Mouse (Mus musculus): ENCODE results near the gene Ppp1r14c. TPM values are rescaled to one million over a fixed set of nuclear protein-coding genes. Genes with fewer than 3 reads are reported as not detected.
"Not testable (repeated sequence)": the region's sequence is repeated elsewhere in the genome, so short reads cannot be mapped to it uniquely, and the experiment has no call there.

Gene Ppp1r14c
- polyA plus RNA-seq, 1 experiment from 2014 or later, result 77.3 TPM

DNA sequence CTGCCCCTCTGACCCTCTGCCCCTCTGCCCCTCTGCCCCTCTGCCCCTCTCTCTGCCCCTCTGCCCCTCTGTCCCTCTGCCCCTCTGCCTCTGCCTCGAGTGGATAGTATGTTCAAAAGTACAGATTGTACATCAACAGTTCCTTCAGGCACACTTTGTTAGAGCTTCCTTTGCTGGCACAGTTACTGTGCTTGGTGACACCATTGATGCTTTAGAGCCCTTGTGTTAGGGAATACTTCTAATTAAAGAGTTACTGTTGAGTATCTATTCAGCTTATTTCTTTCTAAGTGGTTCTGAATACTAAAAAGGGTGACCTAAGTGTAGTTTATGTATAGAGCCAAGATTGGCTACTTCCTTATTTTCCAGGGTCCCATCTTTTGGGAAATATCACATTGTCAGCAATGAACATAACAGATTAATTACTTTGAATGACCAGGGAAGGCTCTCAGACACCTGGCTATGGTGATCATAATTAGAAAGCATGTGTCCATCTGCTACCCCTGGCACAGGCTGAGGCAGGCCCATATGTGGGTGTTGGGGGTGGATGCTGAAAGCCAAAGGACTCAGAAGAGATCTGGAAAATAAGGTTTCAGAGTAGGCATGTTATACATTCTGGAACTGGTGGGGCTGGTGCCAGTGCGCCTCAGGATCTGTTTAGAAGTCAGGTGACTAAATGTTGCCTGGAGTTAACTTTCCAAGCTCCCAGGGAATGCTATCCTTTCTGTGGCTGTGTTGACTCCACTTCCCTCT is 75.0 kb downstream of the Ppp1r14c start:
- Histone ChIP-seq H3K27ac (replicated peaks) (no peak overlapping the region), H3K27me3 (no peaks in the 10 kb centered on the region), H3K9me3 (no peaks in the 10 kb centered on the region), H3K4me1 (replicated peaks) (no peaks in the 10 kb centered on the region), H3K9ac (no peak overlapping the region), H3K4me3 (no peak overlapping the region), H3K4me2 (no peak overlapping the region), H3K36me3 (peaks cover 3% of the 10 kb centered on the region; the same call in 1 of the 2 replicates)
- 52% methylated on average over 2 of the region's 2 CpGs for WGBS
- peak; percentile 76; the same call in 1 of the 2 replicates for ATAC-seq (ENCODE audit: low FRiP score, low read depth)

DNA sequence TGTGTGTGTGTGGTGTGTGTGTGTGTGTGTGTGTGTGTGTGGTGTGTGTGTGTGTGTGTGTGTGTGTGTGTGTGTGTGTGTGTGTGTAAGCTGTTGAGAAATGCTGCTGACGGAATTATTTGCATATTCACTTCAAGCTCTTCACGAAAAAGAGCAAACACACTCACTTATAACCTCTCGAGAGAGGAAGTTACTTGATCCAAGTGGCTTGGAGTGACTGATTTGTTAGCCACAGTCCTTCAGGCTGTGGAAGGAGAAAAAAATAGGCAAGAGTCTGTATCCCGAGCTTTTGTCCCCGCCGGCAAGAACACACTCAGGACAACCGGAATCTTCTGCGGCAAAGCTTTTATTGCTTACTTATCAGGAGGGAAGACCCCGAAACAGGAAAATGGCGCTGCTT is 80.9 kb downstream of the Ppp1r14c start:
- whole genome bisulfite sequencing, result 95% methylated on average over 10 of the region's 10 CpGs
- not testable (repeated sequence) for H3K9ac ChIP-seq; ATAC-seq (ENCODE audit: low FRiP score, low read depth); H3K4me2 ChIP-seq; H3K9me3 ChIP-seq; H3K4me3 ChIP-seq; H3K27ac ChIP-seq (replicated peaks); H3K36me3 ChIP-seq; H3K4me1 ChIP-seq (replicated peaks); H3K27me3 ChIP-seq

DNA sequence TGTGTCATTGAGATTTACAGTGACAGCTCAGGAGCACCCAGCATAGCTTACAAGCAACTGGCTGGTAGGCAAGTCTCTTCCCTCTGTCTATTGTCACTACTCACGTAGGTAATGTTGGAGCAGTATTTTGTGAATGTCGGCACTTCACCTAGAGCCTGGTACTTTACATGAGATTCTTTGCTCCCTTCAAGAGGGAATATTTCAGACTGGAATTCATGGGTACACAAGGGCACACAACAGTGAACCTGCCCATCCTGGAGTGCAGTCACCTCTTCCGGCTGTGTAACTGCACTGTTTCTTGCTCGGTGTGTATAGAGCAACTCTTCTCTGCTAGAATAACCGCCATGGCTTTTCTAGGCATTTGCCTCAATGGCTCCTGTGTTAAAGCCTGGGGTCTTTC is 82.8 kb downstream of the Ppp1r14c start:
- H3K36me3 ChIP-seq, result no peaks in the 10 kb centered on the region
- no peak for ATAC-seq (ENCODE audit: low FRiP score, low read depth)
- H3K4me2 ChIP-seq, result no peak overlapping the region
- no peak overlapping the region for H3K9ac ChIP-seq
- 93% methylated on average over 5 of the region's 5 CpGs for WGBS
- no peaks in the 10 kb centered on the region; the same call in 1 of the 2 replicates for H3K4me1 ChIP-seq (replicated peaks)
- no peaks in the 10 kb centered on the region for H3K9me3 ChIP-seq
- H3K27ac ChIP-seq (replicated peaks), result no peak overlapping the region
- H3K27me3 ChIP-seq, result no peaks in the 10 kb centered on the region
- no peak overlapping the region for H3K4me3 ChIP-seq

DNA sequence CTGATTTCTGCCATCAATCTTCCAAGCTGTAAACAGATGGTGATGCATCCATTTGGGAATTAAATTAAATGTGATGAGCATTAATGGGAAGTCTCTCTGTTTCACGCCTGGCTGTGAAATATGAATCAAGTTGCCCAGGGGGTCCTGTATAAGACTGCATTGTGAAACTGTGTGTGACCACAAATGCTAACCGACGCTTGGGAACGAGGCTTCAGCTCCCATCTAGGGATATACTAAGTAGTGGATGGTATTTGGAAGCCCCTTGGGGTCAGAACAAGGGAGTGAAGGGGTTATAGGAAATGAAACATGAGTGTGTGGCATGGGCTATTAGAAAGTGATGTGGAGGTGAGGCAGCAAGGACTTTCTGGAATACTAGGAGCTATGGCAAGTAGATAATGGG is 86.1 kb downstream of the Ppp1r14c start:
- Histone ChIP-seq H3K36me3 (no peaks in the 10 kb centered on the region), H3K9ac (no peak overlapping the region), H3K9me3 (no peaks in the 10 kb centered on the region), H3K4me1 (replicated peaks) (no peaks in the 10 kb centered on the region; the same call in 1 of the 2 replicates), H3K27me3 (no peaks in the 10 kb centered on the region), H3K4me3 (no peak overlapping the region), H3K4me2 (no peak overlapping the region), H3K27ac (replicated peaks) (no peak overlapping the region)
- WGBS, result 46% methylated on average over 4 of the region's 4 CpGs
- peak; percentile 31; the same call in 1 of the 2 replicates for ATAC-seq (ENCODE audit: low FRiP score, low read depth)

DNA sequence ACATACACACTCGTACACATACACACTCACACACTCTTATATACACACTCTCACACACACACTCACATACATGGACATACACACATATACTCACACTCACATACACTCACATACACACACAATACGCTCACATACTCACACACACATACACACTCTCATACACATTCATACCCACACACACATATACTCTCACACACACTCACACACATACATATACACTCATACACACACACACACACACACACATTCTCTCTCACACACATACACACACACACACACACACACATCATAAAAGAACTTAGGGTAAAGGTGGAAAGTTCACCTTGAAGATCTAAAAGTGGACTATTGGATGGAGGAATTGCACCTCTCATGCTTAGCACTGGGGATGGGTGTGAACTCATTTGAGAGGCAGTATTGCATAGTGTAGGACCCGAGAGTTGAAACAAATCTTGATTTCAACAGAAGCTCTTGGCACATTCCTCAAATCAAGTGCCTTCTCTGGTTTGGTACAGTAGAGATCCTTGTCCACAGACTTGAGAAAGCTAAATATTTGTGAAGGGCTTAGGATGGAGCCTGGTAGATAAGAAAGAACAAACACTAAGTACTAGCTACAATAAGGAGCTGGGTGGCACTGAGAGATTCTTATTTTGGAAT is 87.1 kb downstream of the Ppp1r14c start:
- Histone ChIP-seq H3K4me1 (replicated peaks) (no peaks in the 10 kb centered on the region; the same call in 1 of the 2 replicates), H3K27me3 (no peaks in the 10 kb centered on the region), H3K9me3 (no peaks in the 10 kb centered on the region), H3K9ac (no peak overlapping the region), H3K4me2 (no peak overlapping the region), H3K4me3 (no peak overlapping the region), H3K27ac (replicated peaks) (no peak overlapping the region), H3K36me3 (no peaks in the 10 kb centered on the region)
- 0 out of 2 replicates have a peak, but pooled peaks have one; percentile 31 for ATAC-seq (ENCODE audit: low FRiP score, low read depth)
- WGBS, result 84% methylated on average over 3 of the region's 3 CpGs

DNA sequence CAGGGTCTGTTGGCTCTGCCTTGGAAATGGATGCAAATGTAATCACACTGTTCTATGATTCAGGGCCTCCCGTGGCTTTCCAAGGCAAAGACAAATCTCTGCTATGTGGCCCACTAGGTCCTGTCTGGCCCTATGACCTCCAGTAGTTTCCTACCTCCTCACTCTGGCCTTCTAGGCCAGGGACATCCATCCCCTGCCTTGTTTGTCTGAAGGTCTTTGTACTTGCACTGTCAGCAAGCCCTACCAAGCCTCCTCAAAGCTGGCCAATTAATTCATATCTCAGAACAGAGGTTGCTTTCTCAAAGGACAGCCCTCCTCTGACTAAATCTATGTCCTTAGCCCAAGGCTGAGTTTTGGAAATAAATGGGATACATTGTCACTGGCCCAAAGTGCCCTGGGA is 92.8 kb downstream of the Ppp1r14c start:
- H3K4me1 ChIP-seq (replicated peaks), result no peaks in the 10 kb centered on the region
- no peak overlapping the region for H3K9ac ChIP-seq
- no peak overlapping the region for H3K27ac ChIP-seq (replicated peaks)
- no peak for ATAC-seq (ENCODE audit: low FRiP score, low read depth)
- H3K4me2 ChIP-seq, result no peak overlapping the region
- no peaks in the 10 kb centered on the region for H3K36me3 ChIP-seq
- whole genome bisulfite sequencing, result 85% methylated on average over 1 of the region's 1 CpGs
- no peaks in the 10 kb centered on the region for H3K27me3 ChIP-seq
- no peak overlapping the region for H3K4me3 ChIP-seq
- H3K9me3 ChIP-seq, result no peaks in the 10 kb centered on the region

DNA sequence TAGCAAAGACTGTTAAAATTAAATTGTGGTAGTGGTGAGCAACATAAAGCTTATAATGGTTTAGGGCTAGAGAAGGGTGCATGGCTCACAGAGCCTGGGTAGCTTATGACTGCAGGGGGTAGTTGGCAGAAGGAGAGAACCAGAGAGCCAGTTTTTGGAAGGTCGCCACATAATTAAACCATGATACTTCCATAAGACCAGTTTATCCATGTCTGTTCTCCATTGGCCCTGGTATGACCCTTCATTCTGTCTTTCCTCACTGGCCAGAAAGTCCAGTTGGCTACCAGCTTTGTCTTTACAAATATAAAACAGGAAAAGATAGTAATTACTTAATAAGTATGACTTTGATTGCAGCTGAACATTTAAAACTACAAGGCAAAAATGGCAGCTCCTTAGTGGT is 95.0 kb downstream of the Ppp1r14c start:
- Histone ChIP-seq H3K4me2 (no peak overlapping the region), H3K9ac (no peak overlapping the region), H3K4me3 (no peak overlapping the region), H3K9me3 (no peaks in the 10 kb centered on the region), H3K27me3 (no peaks in the 10 kb centered on the region), H3K4me1 (replicated peaks) (no peaks in the 10 kb centered on the region), H3K27ac (replicated peaks) (no peak overlapping the region), H3K36me3 (no peaks in the 10 kb centered on the region)
- 92% methylated on average over 1 of the region's 1 CpGs for WGBS
- ATAC-seq (ENCODE audit: low FRiP score, low read depth), result no peak

DNA sequence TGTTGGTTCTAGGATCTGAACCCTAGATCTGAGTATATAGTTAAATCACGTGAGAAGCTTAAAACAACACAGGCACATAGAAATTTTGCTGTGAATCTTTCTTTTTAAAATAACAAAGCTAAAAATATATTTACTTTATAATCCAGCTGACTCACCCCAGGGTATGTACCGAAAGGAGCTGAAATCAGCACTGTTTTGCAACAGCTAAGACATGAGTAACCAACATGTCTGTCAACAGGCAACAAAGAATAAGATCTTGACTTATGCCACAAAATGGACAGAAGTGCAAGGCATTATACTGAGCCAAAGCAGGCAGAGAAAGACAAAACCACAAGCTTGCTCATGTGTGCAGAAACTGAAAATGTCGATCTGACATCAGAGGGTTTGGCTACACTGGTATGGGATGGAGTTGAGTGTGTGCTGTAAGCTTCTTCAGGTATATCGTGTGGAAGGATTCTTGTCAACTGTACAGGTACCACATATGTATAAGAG is 100.3 kb downstream of the Ppp1r14c start:
- no peaks in the 10 kb centered on the region for H3K9me3 ChIP-seq
- no peak overlapping the region for H3K4me2 ChIP-seq
- H3K4me1 ChIP-seq (replicated peaks), result no peaks in the 10 kb centered on the region
- H3K27me3 ChIP-seq, result no peaks in the 10 kb centered on the region
- H3K27ac ChIP-seq (replicated peaks), result no peak overlapping the region
- ATAC-seq (ENCODE audit: low FRiP score, low read depth), result no peak
- H3K9ac ChIP-seq, result no peak overlapping the region
- no peaks in the 10 kb centered on the region for H3K36me3 ChIP-seq
- WGBS, result 91% methylated on average over 4 of the region's 4 CpGs
- H3K4me3 ChIP-seq, result no peak overlapping the region

DNA sequence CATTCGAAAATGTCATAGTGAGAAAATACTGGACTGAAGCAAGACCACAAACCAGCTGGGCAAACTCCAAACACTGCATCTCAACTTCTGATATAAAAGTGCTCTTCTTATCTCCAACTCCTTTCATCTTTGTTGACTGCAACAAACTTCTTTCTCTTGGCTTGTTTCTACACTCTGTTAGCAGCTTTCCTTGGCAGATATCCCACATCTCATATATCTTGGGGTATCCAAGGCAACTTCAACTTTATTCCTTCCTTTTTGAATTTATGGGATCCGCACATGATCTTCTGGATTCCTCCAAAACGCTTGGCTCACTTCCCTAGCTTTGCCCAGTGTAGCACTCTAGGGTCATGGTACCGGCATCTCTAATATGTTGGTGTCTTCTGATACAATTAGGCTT is 102.7 kb downstream of the Ppp1r14c start:
- Histone ChIP-seq H3K4me3 (no peak overlapping the region), H3K4me1 (replicated peaks) (no peaks in the 10 kb centered on the region), H3K36me3 (no peaks in the 10 kb centered on the region), H3K9me3 (no peaks in the 10 kb centered on the region), H3K27me3 (no peaks in the 10 kb centered on the region), H3K27ac (replicated peaks) (no peak overlapping the region), H3K4me2 (no peak overlapping the region), H3K9ac (no peak overlapping the region)
- 86% methylated on average over 4 of the region's 4 CpGs for WGBS
- ATAC-seq (ENCODE audit: low FRiP score, low read depth), result no peak

DNA sequence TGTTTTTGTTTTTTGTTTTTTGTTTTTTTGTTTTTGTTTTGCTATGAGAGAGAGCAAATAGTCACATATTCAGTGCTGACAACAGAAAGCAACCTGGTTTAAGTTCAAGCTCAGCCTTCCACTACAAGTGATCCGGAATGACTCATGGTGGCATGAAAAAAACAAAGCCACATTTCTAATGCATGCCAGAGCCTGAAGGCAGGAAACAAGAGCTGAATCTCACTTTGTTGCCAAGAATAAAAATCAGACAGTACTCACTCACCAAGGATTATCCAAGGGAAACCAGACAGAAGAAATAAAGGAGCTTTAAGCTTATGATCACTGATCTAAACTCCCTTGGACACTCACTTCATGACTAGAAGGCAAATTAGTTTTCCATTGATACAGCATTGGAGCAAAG is 110.8 kb downstream of the Ppp1r14c start:
- Histone ChIP-seq H3K9me3 (no peaks in the 10 kb centered on the region), H3K36me3 (no peaks in the 10 kb centered on the region), H3K9ac (no peak overlapping the region), H3K27me3 (no peaks in the 10 kb centered on the region), H3K4me3 (no peak overlapping the region), H3K4me2 (no peak overlapping the region), H3K27ac (replicated peaks) (no peak overlapping the region), H3K4me1 (replicated peaks) (no peaks in the 10 kb centered on the region)
- ATAC-seq (ENCODE audit: low FRiP score, low read depth), result no peak
- WGBS, result 69% methylated on average over 1 of the region's 1 CpGs

DNA sequence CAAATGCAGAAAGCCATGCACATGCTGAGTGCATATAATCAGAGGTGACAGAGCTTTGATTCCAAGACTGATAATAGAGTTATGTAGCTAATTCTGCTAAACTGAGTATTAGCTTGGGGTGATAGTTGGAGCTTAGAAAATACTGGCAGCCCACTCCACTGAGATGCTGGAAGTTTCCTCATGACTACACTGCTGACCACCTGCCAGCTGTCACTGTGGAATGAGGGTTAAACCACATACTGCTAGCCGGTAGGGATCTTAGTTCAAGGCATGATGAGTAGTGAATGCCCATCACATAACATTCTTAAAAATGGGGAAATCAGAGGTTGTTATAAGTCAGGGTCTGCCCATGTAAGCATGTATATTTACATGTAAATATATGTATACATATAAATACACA is 113.9 kb downstream of the Ppp1r14c start:
- 68% methylated on average over 1 of the region's 1 CpGs for WGBS
- Histone ChIP-seq H3K36me3 (no peaks in the 10 kb centered on the region), H3K9me3 (no peaks in the 10 kb centered on the region), H3K9ac (no peak overlapping the region), H3K27me3 (no peaks in the 10 kb centered on the region), H3K4me1 (replicated peaks) (no peaks in the 10 kb centered on the region), H3K4me3 (no peak overlapping the region), H3K27ac (replicated peaks) (no peak overlapping the region), H3K4me2 (no peak overlapping the region)
- ATAC-seq (ENCODE audit: low FRiP score, low read depth), result no peak

DNA sequence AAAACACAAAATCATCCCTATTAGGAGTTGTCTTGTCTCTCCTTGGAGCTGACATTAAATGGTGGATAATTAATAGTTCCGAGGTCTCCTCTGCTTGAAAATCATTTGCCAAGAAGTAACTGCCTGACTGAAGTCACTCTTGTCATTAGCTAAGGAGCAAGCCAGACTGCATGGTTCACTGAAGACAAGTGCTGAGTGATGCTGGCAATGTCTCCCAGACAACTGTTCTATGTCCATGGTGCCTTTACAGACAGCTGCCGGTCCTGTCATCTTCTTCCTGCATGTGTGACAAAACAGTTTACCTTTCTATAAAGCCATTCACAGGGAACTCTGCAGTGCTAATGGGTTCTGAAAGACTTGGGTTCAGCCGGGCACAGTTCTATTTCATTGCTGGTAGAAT is 124.2 kb downstream of the Ppp1r14c start:
- Histone ChIP-seq H3K9ac (no peak overlapping the region), H3K36me3 (no peaks in the 10 kb centered on the region), H3K4me3 (no peak overlapping the region), H3K9me3 (no peaks in the 10 kb centered on the region), H3K27ac (replicated peaks) (no peak overlapping the region), H3K4me2 (no peak overlapping the region), H3K4me1 (replicated peaks) (no peaks in the 10 kb centered on the region), H3K27me3 (no peaks in the 10 kb centered on the region)
- no peak for ATAC-seq (ENCODE audit: low FRiP score, low read depth)
- 76% methylated on average over 3 of the region's 3 CpGs for WGBS
